Mouse (Mus musculus): ENCODE data around the gene Snrpd3.

The Snrpd3 gene

DNA sequence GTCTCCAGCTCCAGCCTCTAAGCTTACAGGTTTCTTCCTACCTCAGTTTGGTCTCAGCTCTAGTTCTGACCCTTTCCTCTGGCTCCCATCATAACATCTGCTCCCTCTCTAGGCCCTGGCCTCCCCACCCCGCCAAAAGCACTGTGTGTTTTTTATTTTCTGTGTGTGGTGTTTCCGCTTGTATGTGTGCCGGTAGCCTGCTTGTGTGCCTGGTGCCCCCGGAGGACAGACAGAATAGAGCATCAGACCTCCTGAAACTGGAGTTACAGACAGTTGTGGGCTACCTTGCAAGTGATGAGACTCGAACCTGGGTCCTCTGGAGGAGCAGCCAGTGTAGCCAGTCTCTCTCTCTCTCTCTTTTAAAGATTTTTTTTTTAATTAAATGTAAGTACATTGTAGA lies 49.0 kb downstream of the Snrpd3 start:
- DNase-seq (ENCODE audit: low spot score in 2 of 2) = peak in 1 of 2 experiments; percentile 18

DNA sequence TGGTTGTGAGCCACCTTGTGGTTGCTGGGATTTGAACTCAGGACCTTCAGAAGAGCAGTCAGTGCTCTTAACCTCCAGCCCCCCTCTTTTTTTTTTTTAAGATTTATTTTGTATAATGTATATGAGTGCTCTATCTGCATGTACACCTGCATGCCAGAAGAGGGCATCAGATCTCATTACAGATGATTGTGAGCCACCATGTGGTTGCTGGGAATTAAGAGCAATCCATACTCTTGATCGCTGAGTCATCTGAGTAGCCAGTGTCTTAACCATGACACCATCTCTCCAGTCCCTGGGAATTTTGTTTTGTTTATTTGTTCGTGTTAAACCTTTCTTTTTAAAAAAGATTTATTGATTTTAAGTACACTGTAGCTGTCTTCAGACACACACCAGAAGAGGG lies 49.4 kb downstream of the Snrpd3 start:
- DNase-seq (ENCODE audit: low spot score in 2 of 2) = peak in 1 of 2 experiments; percentile 8

DNA sequence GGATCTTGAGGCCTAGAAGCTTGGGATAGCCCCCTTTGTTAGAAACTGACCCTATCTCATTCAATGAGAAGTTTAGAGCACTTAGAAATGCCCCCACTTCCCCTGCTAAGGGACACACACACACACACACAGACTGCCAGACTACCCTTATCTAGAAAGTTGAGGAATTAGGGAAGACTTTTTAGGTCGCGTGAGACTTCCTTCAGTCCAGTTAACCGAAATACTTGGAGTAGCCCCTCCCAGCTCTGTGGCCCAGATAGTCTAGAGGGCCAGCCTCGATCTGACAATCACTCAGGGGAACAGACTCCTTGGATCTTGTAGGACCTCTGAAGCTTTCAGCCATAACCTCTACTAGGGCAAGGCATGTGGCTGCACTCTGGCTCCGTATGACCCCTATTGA lies 50.7 kb downstream of the Snrpd3 start:
- no peak for DNase-seq (ENCODE audit: low spot score in 2 of 2)

DNA sequence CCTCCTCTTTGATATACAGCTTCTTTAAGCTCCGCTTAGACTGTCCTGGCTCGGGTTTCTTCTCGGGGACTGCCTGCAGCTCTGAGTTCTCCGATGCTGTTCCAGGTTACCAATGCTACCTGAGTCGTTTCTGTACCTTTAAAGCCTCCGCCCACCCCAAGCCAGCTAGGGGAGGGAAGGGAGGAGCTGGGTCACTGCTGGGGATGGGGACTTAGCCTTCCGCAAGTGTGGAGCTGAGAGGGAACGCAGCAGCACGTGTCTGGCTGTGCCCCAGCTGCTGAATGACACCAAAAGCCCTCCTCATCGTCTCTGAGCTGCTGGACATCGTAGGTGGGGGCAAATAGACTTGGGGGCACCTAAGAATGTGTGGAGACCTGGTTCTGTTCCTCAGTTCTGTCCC lies 51.1 kb downstream of the Snrpd3 start:
- peak in 1 of 2 experiments; percentile 15 for DNase-seq (ENCODE audit: low spot score in 2 of 2)

DNA sequence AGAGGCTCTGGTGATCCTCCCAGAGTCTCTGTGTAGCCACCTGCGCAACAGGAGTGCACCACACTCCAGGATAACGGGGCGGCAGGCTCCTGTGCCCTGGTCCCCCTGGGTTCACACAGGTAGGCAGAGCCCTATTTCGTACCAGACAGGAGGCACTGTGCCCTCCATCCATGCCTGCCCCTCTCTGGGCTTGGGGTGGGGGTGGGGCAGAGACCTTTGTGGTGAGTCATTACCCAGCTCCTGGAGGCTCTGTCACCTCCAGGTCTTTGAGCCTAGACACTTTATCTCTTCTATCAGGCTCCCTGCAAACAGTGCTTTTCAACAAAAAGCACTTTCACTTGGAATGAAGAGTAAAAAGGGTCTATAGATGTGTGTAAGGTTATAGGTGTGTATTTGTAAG lies 51.5 kb downstream of the Snrpd3 start:
- no peak for DNase-seq (ENCODE audit: low spot score in 2 of 2)

DNA sequence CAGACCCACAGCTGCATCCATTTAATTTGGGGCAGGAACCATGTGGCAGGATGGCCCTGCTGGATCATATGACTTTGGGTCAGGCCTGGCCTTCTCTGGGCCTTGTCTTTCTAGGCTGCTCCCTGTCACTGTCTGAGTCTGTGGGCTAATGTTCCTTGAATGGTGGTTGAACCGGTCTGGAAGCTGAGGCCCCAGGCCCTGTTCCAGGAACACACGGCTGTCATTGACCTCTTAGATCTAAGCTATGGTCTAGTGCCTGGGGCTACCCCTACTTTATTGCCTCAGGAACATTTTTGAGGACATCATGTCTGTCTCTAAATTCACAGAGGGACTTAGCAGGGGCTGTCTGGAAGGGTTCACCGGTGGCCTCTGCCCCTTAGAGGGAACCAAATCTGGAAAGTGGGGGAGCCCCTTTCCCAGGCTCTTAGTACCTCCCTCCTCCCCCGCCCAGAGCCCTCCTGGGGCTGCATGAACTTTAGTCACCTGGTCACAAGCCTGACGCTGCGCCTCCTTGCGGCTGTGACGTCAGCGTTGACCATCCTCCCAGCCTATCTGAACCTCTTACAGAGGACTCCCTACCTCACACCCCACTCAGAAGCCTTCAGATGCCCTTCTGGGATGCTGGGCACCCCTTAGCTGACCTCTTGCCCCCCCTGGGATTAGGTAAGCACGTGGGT lies 53.8 kb downstream of the Snrpd3 start:
- DNase-seq (ENCODE audit: low spot score in 2 of 2) = no peak

DNA sequence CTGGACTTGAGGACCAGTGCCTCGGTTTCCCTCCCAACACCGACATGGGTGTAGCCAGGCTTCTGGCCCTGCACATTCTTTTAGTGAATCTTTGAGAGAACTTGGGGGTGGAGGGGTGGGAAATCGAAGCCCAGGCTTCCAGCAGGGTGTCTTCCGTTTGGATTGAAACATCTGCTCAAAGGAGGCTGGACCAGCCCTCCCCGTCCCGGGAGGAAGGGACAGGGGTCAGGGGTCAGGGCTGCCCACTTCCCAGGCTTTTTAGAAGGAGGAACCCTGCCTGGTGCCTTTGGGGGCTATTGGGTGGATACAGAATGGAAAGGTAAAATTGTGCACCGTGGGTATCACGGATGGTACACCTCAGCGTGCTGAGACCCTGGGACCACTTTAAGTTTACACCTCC lies 54.6 kb downstream of the Snrpd3 start:
- no peak for DNase-seq (ENCODE audit: low spot score in 2 of 2)

DNA sequence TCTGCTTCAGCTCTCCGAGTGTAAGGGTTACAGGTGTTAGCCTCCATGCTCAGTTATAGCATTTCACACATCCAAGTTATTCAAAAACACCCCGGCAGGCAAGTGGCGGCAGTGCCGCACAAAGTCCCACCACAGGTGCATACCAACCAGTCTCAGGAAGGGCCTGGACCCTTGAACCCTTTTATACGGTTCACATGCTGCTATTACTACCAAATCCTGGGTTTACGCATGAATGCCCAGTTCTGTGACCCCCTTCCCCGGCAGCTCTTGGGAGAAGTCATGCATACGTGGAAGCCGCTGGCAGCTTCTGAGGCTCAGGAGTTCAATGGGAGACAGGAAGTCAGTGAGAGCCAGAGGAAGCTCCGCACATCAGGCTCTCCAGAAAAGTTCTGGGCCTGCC lies 55.8 kb downstream of the Snrpd3 start:
- DNase-seq (ENCODE audit: low spot score in 2 of 2) = no peak

DNA sequence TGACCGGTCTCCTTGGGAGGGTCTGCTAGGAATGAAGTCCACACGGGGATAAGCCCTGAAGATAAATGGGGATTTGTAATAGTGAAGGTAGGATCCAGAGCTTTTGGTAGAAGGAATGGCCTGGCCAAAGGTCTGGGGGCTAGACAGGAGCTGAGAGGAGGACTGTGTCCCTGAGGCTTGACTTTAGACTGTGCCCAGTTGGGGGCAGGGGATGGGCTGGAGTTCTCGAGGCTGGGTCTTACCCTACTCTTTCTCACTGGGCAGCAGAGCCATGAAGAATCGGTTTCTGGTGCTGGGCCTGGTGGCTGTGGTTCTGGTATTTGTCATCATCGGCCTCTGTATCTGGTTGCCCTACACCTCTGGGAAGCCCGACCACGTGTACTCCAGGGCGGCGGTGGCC lies 56.6 kb downstream of the Snrpd3 start:
- no peak for DNase-seq (ENCODE audit: low spot score in 2 of 2)

DNA sequence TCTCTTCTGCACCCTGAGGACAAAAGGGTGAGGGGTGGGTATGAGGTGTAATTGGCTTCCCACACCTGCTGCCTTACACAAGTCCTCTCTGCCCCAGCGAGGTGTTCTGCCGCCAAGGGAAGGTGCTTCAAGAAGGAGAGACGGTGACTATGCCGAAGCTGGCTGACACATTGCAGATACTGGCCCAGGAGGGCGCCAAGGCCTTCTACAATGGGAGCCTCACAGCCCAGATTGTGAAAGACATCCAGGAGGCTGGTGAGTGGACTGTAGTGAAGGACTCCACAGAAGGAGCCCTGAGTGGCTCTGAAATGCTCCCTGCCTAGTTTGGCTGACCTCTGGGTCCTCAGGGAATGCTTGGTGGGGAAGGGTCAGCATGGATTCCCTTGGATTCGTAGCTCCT lies 61.8 kb downstream of the Snrpd3 start:
- DNase-seq (ENCODE audit: low spot score in 2 of 2) = no peak

DNA sequence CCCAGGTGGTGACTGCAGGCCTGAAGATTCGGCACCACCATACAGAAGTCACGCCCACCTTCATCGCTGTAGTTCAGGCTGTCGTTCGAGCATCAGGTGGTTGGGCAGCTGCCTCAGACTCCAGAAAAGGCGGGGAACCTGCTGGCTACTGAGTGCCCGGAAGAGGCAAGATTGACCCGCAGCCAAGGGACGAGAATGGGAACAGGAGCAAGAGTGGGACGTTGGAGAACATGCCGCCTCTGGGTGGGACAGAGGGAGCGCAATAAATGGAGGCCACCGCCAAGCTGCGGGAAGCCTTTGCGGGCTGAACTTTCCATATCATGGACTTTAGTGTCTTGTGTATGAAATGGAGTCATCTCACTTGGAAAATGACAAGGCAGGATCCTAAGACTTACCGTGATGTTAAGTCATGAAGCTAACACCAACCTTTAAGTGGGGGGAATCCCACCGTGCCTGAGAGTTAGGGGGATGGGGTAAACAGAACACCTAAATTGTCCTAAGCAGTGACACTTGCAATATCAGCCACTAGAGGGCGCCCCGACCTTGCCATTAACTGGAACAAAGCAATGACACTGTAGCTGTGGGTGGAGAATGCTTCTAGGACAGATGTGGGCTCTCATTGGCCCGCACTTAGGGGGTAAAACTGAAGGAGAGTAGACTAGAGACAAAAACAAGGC lies 68.7 kb downstream of the Snrpd3 start:
- peak; percentile 88 to 91 for DNase-seq (ENCODE audit: low spot score in 2 of 2)

DNA sequence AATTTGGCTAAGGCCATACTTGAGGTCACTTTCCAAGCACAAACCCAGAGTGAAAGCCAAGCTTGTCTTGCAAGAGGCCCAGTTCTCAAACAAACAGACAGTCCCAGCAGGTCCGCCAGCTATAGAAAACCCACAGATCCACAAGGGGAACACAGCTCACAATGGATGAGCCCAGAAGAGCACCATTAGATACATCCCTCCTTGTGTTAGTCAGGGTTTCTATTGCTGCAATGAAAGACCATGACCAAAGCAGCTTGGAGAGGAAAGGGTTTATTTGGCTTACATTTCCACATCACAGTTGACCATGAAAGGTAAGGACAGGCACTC lies 69.2 kb downstream of the Snrpd3 start:
- DNase-seq (ENCODE audit: low spot score in 2 of 2) = no peak
